Mouse (Mus musculus): ENCODE results near the gene Gm13279.
"Not testable (repeated sequence)": the region's sequence is repeated elsewhere in the genome, so short reads cannot be mapped to it uniquely, and the experiment has no call there.

Gene Gm13279

DNA sequence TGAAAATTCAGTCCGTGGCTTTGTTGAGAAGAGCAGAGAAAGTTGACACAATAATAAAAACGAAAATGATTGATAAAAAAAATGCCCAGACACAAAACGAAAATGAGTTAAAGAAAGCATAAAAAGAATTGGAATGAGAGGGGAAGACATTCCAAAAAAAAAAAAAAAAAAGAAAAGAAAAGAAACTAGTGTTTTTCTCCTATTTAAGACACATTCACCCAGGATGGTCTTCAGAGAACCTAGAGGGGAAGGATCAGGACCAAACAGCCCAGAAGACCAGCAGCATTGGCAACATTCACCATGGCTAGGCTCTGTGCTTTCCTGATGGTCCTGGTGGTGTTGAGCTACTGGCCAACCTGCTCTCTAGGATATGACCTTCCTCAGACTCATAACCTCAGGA lies 18.7 kb downstream of the Gm13279 start, which contains the start of gene Ifna7:
Gene Ifna7, plus strand, starts transcription at position 301 of the 400 bp plus-strand sequence.
- H3K27me3 ChIP-seq (ENCODE audit: insufficient read depth, low read length): peaks cover under 1% of the 10 kb centered on the region; the same call in 1 of the 2 replicates
- H3K9me3 ChIP-seq (ENCODE audit: low read length): no peaks in the 10 kb centered on the region
- no peaks in the 10 kb centered on the region for H3K4me1 ChIP-seq (replicated peaks; ENCODE audit: low read depth, low read length)
- H3K4me3 ChIP-seq (replicated peaks; ENCODE audit: low read length): no peak within 1 kb of the TSS
- no peak for TF ChIP-seq NANOG (IDR thresholded peaks at IDR 0.05; ENCODE audit: borderline replicate concordance, low read length)
- no peak for TF ChIP-seq POU5F1 (IDR thresholded peaks at IDR 0.05; ENCODE audit: borderline replicate concordance, low read length)
- no peak for TF ChIP-seq CTCF (conservative IDR thresholded peaks at IDR 0.05; ENCODE audit: low read length)
- no peaks in the 10 kb centered on the region for H3K36me3 ChIP-seq (ENCODE audit: insufficient read depth, low read length)

DNA sequence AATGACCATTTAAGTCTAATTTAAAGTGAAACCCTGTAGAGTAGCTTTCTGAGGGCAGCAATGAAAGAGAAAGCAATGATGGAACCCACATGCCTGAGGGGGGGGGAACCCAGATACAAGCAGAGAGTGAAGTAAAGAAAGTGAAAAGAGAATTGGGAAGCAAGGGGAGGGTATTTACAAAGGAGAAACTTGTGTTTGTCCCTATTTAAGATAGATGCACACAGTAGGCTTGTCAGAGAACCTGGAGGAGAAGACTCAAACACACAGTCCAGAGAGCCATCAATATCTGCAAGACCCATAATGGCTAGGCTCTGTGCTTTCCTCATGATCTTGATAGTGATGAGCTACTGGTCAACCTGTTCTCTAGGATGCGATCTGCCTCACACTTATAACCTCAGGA lies 22.5 kb downstream of the Gm13279 start, which contains the start of gene Ifna11:
Gene Ifna11, plus strand, starts transcription at position 301 of the 400 bp plus-strand sequence.
- no peak within 1 kb of the TSS for H3K4me3 ChIP-seq (replicated peaks; ENCODE audit: low read length)
- TF ChIP-seq CTCF (conservative IDR thresholded peaks at IDR 0.05; ENCODE audit: low read length): no peak
- TF ChIP-seq NANOG (IDR thresholded peaks at IDR 0.05; ENCODE audit: borderline replicate concordance, low read length): no peak
- no peak for TF ChIP-seq POU5F1 (IDR thresholded peaks at IDR 0.05; ENCODE audit: borderline replicate concordance, low read length)
- no peaks in the 10 kb centered on the region for H3K9me3 ChIP-seq (ENCODE audit: low read length)

DNA sequence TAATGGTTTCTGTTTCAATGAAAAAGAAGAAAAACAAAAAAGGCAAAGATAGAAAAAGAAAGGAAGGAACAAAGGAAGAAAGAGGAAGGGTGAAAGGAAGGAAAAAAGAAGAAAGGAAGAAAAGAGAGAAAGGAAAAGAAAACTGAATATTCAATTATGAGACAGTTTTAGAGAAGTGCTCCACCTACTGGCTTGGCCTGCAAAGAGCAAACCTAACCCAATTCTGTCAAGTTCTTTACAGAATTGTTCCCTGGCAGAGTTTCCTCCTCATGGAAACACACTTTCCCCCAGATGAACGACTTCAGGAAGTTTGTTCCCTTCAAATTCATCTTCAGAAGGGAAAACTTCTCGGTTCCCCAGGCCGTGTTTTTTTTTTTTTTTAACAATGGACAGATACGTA lies 25.8 kb downstream of the Gm13279 start:
- no peak overlapping the region for H3K4me3 ChIP-seq (replicated peaks; ENCODE audit: low read length)
- H3K4me1 ChIP-seq (replicated peaks; ENCODE audit: low read depth, low read length): no peaks in the 10 kb centered on the region
- H3K27me3 ChIP-seq (ENCODE audit: insufficient read depth, low read length): no peaks in the 10 kb centered on the region
- no peaks in the 10 kb centered on the region for H3K36me3 ChIP-seq (ENCODE audit: insufficient read depth, low read length)
- TF ChIP-seq POU5F1 (IDR thresholded peaks at IDR 0.05; ENCODE audit: borderline replicate concordance, low read length): no peak
- no peak for TF ChIP-seq NANOG (IDR thresholded peaks at IDR 0.05; ENCODE audit: borderline replicate concordance, low read length)
- TF ChIP-seq CTCF (conservative IDR thresholded peaks at IDR 0.05; ENCODE audit: low read length): peak; percentile 46
- H3K9me3 ChIP-seq (ENCODE audit: low read length): no peaks in the 10 kb centered on the region

More for the DNA sequence above, 22.5 kb downstream of the Gm13279 start, which contains the start of gene Ifna11:
- no peaks in the 10 kb centered on the region for H3K36me3 ChIP-seq (ENCODE audit: insufficient read depth, low read length)
- no peaks in the 10 kb centered on the region for H3K27me3 ChIP-seq (ENCODE audit: insufficient read depth, low read length)
- H3K4me1 ChIP-seq (replicated peaks; ENCODE audit: low read depth, low read length): no peaks in the 10 kb centered on the region

DNA sequence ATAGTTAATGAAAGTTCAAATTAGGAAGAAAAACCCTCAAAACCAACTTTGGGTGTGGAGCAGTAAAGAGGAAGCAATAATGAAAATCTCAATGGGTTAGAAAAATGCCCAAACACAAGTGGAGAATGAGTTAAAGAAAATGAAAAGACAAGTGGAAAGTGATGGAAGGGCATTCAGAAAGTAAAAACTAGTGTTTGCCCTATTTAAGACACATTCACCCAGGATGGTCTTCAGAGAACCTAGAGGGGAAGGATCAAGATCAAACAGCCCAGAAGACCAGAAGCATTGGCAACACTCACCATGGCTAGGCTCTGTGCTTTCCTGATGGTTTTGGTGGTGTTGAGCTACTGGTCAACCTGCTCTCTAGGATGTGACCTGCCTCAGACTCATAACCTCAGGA lies 29.9 kb downstream of the Gm13279 start, which contains the start of gene Ifna6:
Gene Ifna6, plus strand, starts transcription at position 301 of the 400 bp plus-strand sequence.
- H3K4me1 ChIP-seq (replicated peaks; ENCODE audit: low read depth, low read length); H3K4me3 ChIP-seq (replicated peaks; ENCODE audit: low read length); H3K36me3 ChIP-seq (ENCODE audit: insufficient read depth, low read length); H3K27me3 ChIP-seq (ENCODE audit: insufficient read depth, low read length); H3K9me3 ChIP-seq (ENCODE audit: low read length): not testable (repeated sequence)

DNA sequence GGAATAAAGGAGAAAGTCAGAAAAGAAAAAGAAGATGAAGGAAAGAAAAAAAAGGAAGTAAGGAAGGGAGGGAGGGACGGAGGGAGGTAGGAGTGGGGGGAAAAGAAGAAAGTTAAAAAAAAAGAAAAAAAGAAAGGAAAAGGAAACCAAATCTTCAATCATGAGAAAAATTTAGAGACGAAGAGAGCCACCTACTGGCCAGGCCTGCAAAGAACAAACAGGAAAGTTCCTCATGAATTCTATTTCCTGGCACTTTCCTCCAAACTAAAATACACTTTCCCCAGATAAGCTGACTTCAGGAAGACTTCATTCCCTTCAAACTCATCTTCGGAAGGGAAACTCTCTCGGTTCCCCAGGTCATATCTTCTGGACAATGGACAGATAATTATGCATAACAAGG lies 33.3 kb downstream of the Gm13279 start:
- H3K4me3 ChIP-seq (replicated peaks; ENCODE audit: low read length): no peak overlapping the region
- H3K4me1 ChIP-seq (replicated peaks; ENCODE audit: low read depth, low read length): no peaks in the 10 kb centered on the region
- no peak for TF ChIP-seq NANOG (IDR thresholded peaks at IDR 0.05; ENCODE audit: borderline replicate concordance, low read length)
- no peak for TF ChIP-seq POU5F1 (IDR thresholded peaks at IDR 0.05; ENCODE audit: borderline replicate concordance, low read length)
- peak; percentile 55 for TF ChIP-seq CTCF (conservative IDR thresholded peaks at IDR 0.05; ENCODE audit: low read length)
- no peaks in the 10 kb centered on the region for H3K36me3 ChIP-seq (ENCODE audit: insufficient read depth, low read length)
- no peaks in the 10 kb centered on the region for H3K27me3 ChIP-seq (ENCODE audit: insufficient read depth, low read length)
- H3K9me3 ChIP-seq (ENCODE audit: low read length): peaks cover 7% of the 10 kb centered on the region

DNA sequence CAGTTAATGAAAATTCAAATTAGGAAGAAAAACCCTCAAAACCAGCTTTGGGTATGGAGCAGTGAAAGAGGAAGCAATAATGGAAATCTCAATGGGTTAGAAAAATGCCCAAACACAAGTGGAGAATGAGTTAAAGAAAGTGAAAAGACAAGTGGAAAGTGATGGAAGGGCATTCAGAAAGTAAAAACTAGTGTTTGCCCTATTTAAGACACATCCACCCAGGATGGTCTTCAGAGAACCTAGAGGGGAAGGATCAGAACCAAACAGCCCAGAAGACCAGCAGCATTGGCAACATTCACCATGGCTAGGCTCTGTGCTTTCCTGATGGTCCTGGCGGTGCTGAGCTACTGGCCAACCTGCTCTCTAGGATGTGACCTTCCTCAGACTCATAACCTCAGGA lies 38.0 kb downstream of the Gm13279 start, which contains the start of gene Ifna5:
Gene Ifna5, plus strand, starts transcription at position 301 of the 400 bp plus-strand sequence.
- not testable (repeated sequence) for H3K36me3 ChIP-seq (ENCODE audit: insufficient read depth, low read length); H3K9me3 ChIP-seq (ENCODE audit: low read length); H3K27me3 ChIP-seq (ENCODE audit: insufficient read depth, low read length); H3K4me3 ChIP-seq (replicated peaks; ENCODE audit: low read length); H3K4me1 ChIP-seq (replicated peaks; ENCODE audit: low read depth, low read length)

DNA sequence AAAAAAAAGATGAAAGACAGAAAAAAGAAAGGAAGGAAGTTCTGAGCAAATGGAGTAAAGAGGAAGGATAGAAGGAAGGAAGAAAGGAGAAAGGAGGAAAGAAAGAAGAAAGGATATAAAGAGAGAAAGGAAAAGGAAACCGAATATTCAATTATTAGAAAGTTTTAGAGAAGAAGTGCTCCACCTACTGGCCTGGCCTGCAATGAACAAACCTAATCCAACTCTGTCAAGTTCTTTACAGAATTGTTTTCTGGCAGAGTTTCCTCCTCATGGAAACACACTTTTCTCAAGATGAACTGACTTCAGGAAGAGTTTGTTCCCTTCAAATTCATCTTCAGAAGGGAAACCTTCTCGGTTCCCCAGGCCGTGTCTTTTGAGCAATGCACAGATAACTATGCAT lies 41.6 kb downstream of the Gm13279 start:
- 0 out of 2 replicates have a peak, but pooled peaks cover 6% of the 10 kb centered on the region for H3K27me3 ChIP-seq (ENCODE audit: insufficient read depth, low read length)

DNA sequence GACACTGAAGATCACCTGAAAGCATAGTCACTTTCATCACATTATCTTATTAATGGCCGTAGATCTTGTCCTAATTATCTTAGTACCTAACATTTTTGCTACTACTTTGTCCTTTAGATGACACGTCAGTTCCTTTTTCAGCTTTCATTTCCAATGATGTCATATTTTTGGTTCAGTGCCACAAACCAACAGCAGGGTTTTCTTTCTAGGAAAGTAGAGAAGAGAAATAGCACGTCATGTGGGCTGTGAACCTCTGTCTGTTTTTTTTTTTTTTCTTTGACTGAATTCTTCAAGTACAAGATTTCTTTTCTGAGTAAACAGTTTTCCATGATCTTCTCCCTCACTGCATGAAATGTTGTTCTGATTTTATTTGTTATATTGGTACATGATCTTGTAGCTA lies 42.9 kb downstream of the Gm13279 start:
- 0 out of 2 replicates have a peak, but pooled peaks cover 6% of the 10 kb centered on the region for H3K27me3 ChIP-seq (ENCODE audit: insufficient read depth, low read length)
- no peaks in the 10 kb centered on the region for H3K36me3 ChIP-seq (ENCODE audit: insufficient read depth, low read length)
- no peak overlapping the region for H3K4me3 ChIP-seq (replicated peaks; ENCODE audit: low read length)
- no peaks in the 10 kb centered on the region for H3K4me1 ChIP-seq (replicated peaks; ENCODE audit: low read depth, low read length)
- no peaks in the 10 kb centered on the region for H3K9me3 ChIP-seq (ENCODE audit: low read length)
- no peak for TF ChIP-seq NANOG (IDR thresholded peaks at IDR 0.05; ENCODE audit: borderline replicate concordance, low read length)
- TF ChIP-seq POU5F1 (IDR thresholded peaks at IDR 0.05; ENCODE audit: borderline replicate concordance, low read length): no peak
- TF ChIP-seq CTCF (conservative IDR thresholded peaks at IDR 0.05; ENCODE audit: low read length): no peak

More for the DNA sequence above, 41.6 kb downstream of the Gm13279 start:
- Histone ChIP-seq H3K36me3 (ENCODE audit: insufficient read depth, low read length) (no peaks in the 10 kb centered on the region), H3K4me1 (replicated peaks; ENCODE audit: low read depth, low read length) (no peaks in the 10 kb centered on the region), H3K9me3 (ENCODE audit: low read length) (no peaks in the 10 kb centered on the region), H3K4me3 (replicated peaks; ENCODE audit: low read length) (no peak overlapping the region)
- TF ChIP-seq CTCF (conservative IDR thresholded peaks at IDR 0.05; ENCODE audit: low read length): peak; percentile 60
- no peak for TF ChIP-seq POU5F1 (IDR thresholded peaks at IDR 0.05; ENCODE audit: borderline replicate concordance, low read length)

DNA sequence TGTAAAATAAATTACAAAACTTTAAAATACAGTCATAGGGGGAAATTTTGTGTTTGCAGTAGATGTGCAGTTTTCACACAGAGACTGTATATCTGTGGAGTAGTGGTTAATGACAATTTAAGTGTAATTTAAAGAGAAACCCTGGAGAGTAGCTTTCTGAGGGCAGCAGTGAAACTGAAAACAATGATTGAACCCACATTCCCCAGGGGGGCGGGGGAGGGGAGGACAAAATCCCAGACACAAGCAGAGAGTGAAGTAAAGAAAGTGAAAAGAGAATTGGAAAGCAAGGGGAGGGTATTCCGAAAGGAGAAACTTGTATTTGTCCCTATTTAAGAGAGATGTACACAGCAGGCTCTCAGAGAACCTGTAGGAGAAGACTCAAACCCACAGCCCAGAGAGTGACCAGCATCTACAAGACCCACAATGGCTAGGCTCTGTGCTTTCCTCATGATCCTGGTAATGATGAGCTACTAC lies 44.3 kb downstream of the Gm13279 start, which contains the start of gene Ifna4:
Gene Ifna4, plus strand, starts transcription at position 424 of the 474 bp plus-strand sequence.
- TF ChIP-seq CTCF (conservative IDR thresholded peaks at IDR 0.05; ENCODE audit: low read length): no peak
- Histone ChIP-seq H3K4me3 (replicated peaks; ENCODE audit: low read length) (no peak within 1 kb of the TSS), H3K27me3 (ENCODE audit: insufficient read depth, low read length) (0 out of 2 replicates have a peak, but pooled peaks cover 6% of the 10 kb centered on the region), H3K36me3 (ENCODE audit: insufficient read depth, low read length) (no peaks in the 10 kb centered on the region), H3K4me1 (replicated peaks; ENCODE audit: low read depth, low read length) (no peaks in the 10 kb centered on the region), H3K9me3 (ENCODE audit: low read length) (no peaks in the 10 kb centered on the region)

All from E14TG2a.4 (cell line).